11 mouse cellular contexts compared by ENCODE assay signal in the genomic region with DNA sequence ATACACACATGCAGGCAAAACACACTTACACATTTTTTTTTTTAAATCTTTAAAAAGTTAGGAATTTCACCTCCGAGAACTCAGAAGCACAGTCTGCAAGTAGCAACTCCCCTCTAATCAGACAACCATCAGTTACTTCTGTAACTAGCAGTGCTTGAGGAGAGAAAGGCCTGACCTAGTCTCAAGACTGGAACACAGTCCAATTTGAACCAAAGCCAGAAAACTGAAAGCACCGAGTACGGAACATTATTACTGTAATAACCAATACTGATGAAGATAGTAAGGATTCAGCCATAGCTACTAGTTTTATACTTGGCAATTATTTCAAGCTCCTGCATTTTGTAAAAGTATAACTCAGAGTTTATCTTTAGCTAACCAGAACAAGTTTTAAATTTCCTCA. TPM values are rescaled to one million over a fixed set of nuclear protein-coding genes. Genes with fewer than 3 reads are reported as not detected.
A peak's percentile ranks its signal among the peaks of the same experiment; 100 is the strongest.
DNase-seq lines count a peak whose midpoint lies in the region; ATAC-seq and TF ChIP-seq lines count a peak whose summit lies in the region.
"Had no signal": no experiment of that assay in that cellular context is flagged by ENCODE, and none has a peak within 500 bp of the region (broad histone marks: within the 10 kb centered on the region; RNA-seq: fewer than 3 reads in every experiment).

No protein-coding gene starts in this region.

- no peak for ATAC-seq in forebrain, embryonic 15.5 days (replicated peaks)
- no peak for ATAC-seq in heart, postnatal 0 days (ENCODE audit: insufficient read depth, low read depth)
- ATAC-seq in liver, embryonic 14.5 days (ENCODE audit: insufficient read depth): no peak
- ATAC-seq in liver, embryonic 12.5 days: no peak
- ATAC-seq in embryonic facial prominence, embryonic 14.5 days (ENCODE audit: low read depth): no peak
- ATAC-seq: liver, postnatal 0 days had no signal

- H3K4me3 ChIP-seq in forebrain, embryonic 10.5 days: peak overlapping the region; percentile 96; the same call in 1 of the 2 replicates
- no peak overlapping the region for H3K4me3 ChIP-seq in forebrain, embryonic 15.5 days
- no peak overlapping the region for H3K4me3 ChIP-seq in heart, postnatal 0 days (ENCODE audit: low read depth, low read length)
- no peak overlapping the region for H3K4me3 ChIP-seq in liver, embryonic 14.5 days (ENCODE audit: insufficient read depth in 1 of 2, low read depth in 2 of 2, low read length in 2 of 2)
- no peak overlapping the region for H3K4me3 ChIP-seq in liver, embryonic 12.5 days
- no peak overlapping the region for H3K4me3 ChIP-seq in embryonic facial prominence, embryonic 14.5 days (ENCODE audit: low read depth, low read length)

- WGBS in forebrain, embryonic 10.5 days: 97% methylated on average over 3 of the region's 3 CpGs
- WGBS in forebrain, embryonic 15.5 days: 52% methylated on average over 3 of the region's 3 CpGs
- WGBS in heart, postnatal 0 days: 28% methylated on average over 3 of the region's 3 CpGs
- WGBS in liver, embryonic 14.5 days (ENCODE audit: insufficient replicate concordance): 71% methylated on average over 3 of the region's 3 CpGs
- 78% methylated on average over 3 of the region's 3 CpGs for WGBS in liver, embryonic 12.5 days (ENCODE audit: insufficient replicate concordance)
- 56% methylated on average over 3 of the region's 3 CpGs for WGBS in embryonic facial prominence, embryonic 14.5 days

- no peak for TF ChIP-seq CTCF in heart, postnatal 0 days (IDR thresholded peaks at IDR 0.05; ENCODE audit: low read depth)
- TF ChIP-seq CTCF in liver, embryonic 14.5 days (IDR thresholded peaks at IDR 0.05; ENCODE audit: low read depth): no peak

- H3K4me2 ChIP-seq in forebrain, embryonic 15.5 days (replicated peaks): no peak overlapping the region
- H3K4me2 ChIP-seq in heart, postnatal 0 days (ENCODE audit: low read depth, low read length): peak overlapping the region; percentile 7; the same call in 1 of the 2 replicates
- peak overlapping the region; percentile 11; the same call in 1 of the 2 replicates for H3K4me2 ChIP-seq in liver, embryonic 14.5 days (ENCODE audit: low read depth)
- no peak overlapping the region for H3K4me2 ChIP-seq in liver, embryonic 12.5 days
- H3K4me2 ChIP-seq in embryonic facial prominence, embryonic 14.5 days (ENCODE audit: low read depth, low read length): peak overlapping the region; percentile 78

- H3K9ac ChIP-seq in forebrain, embryonic 15.5 days (replicated peaks): no peak overlapping the region
- H3K9ac ChIP-seq in heart, postnatal 0 days (replicated peaks; ENCODE audit: low read depth, low read length): no peak overlapping the region
- no peak overlapping the region for H3K9ac ChIP-seq in liver, embryonic 14.5 days (replicated peaks)
- H3K9ac ChIP-seq in liver, embryonic 12.5 days: no peak overlapping the region
- H3K9ac ChIP-seq in embryonic facial prominence, embryonic 14.5 days (ENCODE audit: low read depth, low read length): 0 out of 2 replicates have a peak overlapping the region, but pooled peaks have one; percentile 45

- no peak overlapping the region for H3K27ac ChIP-seq in forebrain, embryonic 10.5 days
- H3K27ac ChIP-seq in forebrain, embryonic 15.5 days (replicated peaks): no peak overlapping the region
- no peak overlapping the region for H3K27ac ChIP-seq in heart, postnatal 0 days (ENCODE audit: low read depth)
- no peak overlapping the region for H3K27ac ChIP-seq in liver, embryonic 14.5 days
- H3K27ac ChIP-seq in liver, embryonic 12.5 days: no peak overlapping the region
- no peak overlapping the region for H3K27ac ChIP-seq in embryonic facial prominence, embryonic 14.5 days (replicated peaks; ENCODE audit: low read depth, low read length)

- peaks cover 21% of the 10 kb centered on the region for H3K36me3 ChIP-seq in forebrain, embryonic 10.5 days (replicated peaks)
- no peaks in the 10 kb centered on the region; the same call in 1 of the 2 replicates for H3K36me3 ChIP-seq in forebrain, embryonic 15.5 days
- H3K36me3 ChIP-seq in heart, postnatal 0 days (replicated peaks; ENCODE audit: control insufficient read depth, insufficient read depth, low read length): no peaks in the 10 kb centered on the region
- H3K36me3 ChIP-seq in liver, embryonic 14.5 days (replicated peaks; ENCODE audit: control insufficient read depth, insufficient read depth, low read depth): no peaks in the 10 kb centered on the region
- H3K36me3 ChIP-seq in liver, embryonic 12.5 days: peaks cover 4% of the 10 kb centered on the region; the same call in 1 of the 2 replicates
- 0 out of 2 replicates have a peak, but pooled peaks cover 6% of the 10 kb centered on the region for H3K36me3 ChIP-seq in embryonic facial prominence, embryonic 14.5 days (ENCODE audit: control insufficient read depth, insufficient read depth, low read length)

- H3K4me1 ChIP-seq in forebrain, embryonic 10.5 days: peaks cover 23% of the 10 kb centered on the region
- H3K4me1 ChIP-seq in forebrain, embryonic 15.5 days: peaks cover 34% of the 10 kb centered on the region
- H3K4me1 ChIP-seq in heart, postnatal 0 days (ENCODE audit: control insufficient read depth, insufficient read depth): peaks cover 22% of the 10 kb centered on the region
- H3K4me1 ChIP-seq in liver, embryonic 14.5 days (replicated peaks; ENCODE audit: control insufficient read depth in 2 of 2, insufficient read depth in 2 of 2, low read length in 1 of 2): peaks cover 11% of the 10 kb centered on the region in 2 experiments
- peaks cover 35% of the 10 kb centered on the region for H3K4me1 ChIP-seq in liver, embryonic 12.5 days
- H3K4me1 ChIP-seq in embryonic facial prominence, embryonic 14.5 days (ENCODE audit: control insufficient read depth, insufficient read depth, low read length): peaks cover 18% of the 10 kb centered on the region

- no peak for TF ChIP-seq EP300 in heart, postnatal 0 days (IDR thresholded peaks at IDR 0.05; ENCODE audit: low read depth)
- no peak for TF ChIP-seq EP300 in liver, embryonic 14.5 days (IDR thresholded peaks at IDR 0.05; ENCODE audit: low read depth)

- intact Hi-C loops in heart, postnatal 14 days (cut with DNase I): loop anchor here (5.0 kb wide), 1 partner anchor 74 kb away; a partner anchor contains a TSS

- no peak for DNase-seq in forebrain, embryonic 10.5 days (ENCODE audit: extremely low spot score, low spot score)
- no peak for DNase-seq in heart, postnatal 0 days (ENCODE audit: low spot score)
- DNase-seq in heart, postnatal 14 days: no peak
- no peak for DNase-seq in liver, embryonic 14.5 days (ENCODE audit: low read depth in 3 of 3, low spot score in 3 of 3)
- no peak for DNase-seq in embryonic facial prominence, embryonic 14.5 days (ENCODE audit: low spot score)
- DNase-seq in urinary bladder, adult 18-20 months (ENCODE audit: low spot score in 2 of 2): no peak
- DNase-seq: B cell, adult 2 months; liver, postnatal 0 days; thymus, adult 18-20 months had no signal

- no peaks in the 10 kb centered on the region for H3K27me3 ChIP-seq in forebrain, embryonic 10.5 days (ENCODE audit: poor library complexity, severe bottlenecking)
- H3K27me3 ChIP-seq in forebrain, embryonic 15.5 days: no peaks in the 10 kb centered on the region
- no peaks in the 10 kb centered on the region for H3K27me3 ChIP-seq in heart, postnatal 0 days (ENCODE audit: control insufficient read depth, insufficient read depth, low read length)
- H3K27me3 ChIP-seq in liver, embryonic 14.5 days (ENCODE audit: control insufficient read depth, insufficient read depth, low read length): no peaks in the 10 kb centered on the region
- H3K27me3 ChIP-seq in liver, embryonic 12.5 days (replicated peaks): no peaks in the 10 kb centered on the region
- no peaks in the 10 kb centered on the region for H3K27me3 ChIP-seq in embryonic facial prominence, embryonic 14.5 days (replicated peaks; ENCODE audit: control insufficient read depth, insufficient read depth, low read length)

- no peaks in the 10 kb centered on the region for H3K9me3 ChIP-seq in forebrain, embryonic 10.5 days
- no peaks in the 10 kb centered on the region for H3K9me3 ChIP-seq in forebrain, embryonic 15.5 days
- no peaks in the 10 kb centered on the region for H3K9me3 ChIP-seq in heart, postnatal 0 days (replicated peaks; ENCODE audit: control insufficient read depth, low read length)
- H3K9me3 ChIP-seq in liver, embryonic 14.5 days (ENCODE audit: control insufficient read depth, low read length): no peaks in the 10 kb centered on the region
- no peaks in the 10 kb centered on the region for H3K9me3 ChIP-seq in liver, embryonic 12.5 days (replicated peaks)
- no peaks in the 10 kb centered on the region for H3K9me3 ChIP-seq in embryonic facial prominence, embryonic 14.5 days (ENCODE audit: control insufficient read depth, low read length)

RNA-seq across cellular contexts. Expression of a gene that starts 2.7 kb away (rescaled TPM):
- 41.0 and 41.3 TPM in 2 replicates for polyA plus RNA-seq in forebrain, embryonic 10.5 days (2016; fragmentation: Nextera tagmentation; extraction: Ambion mirVana)
- polyA plus RNA-seq in forebrain, embryonic 15.5 days (2015; fragmentation: Nextera tagmentation; extraction: Ambion mirVana): 45.4 and 46.1 TPM in 2 replicates
- total RNA-seq in heart, postnatal 0 days (2014; rRNA removed; ENCODE audit: low replicate concordance): 21.3 and 25.8 TPM in 2 replicates
- polyA plus RNA-seq in heart, postnatal 0 days (2015; fragmentation: Nextera tagmentation; extraction: Ambion mirVana): 16.3 and 19.1 TPM in 2 replicates
- total RNA-seq in heart, postnatal 14 days (2021): 10 to 100 TPM; 31.9 to 32.9 TPM
- polyA plus RNA-seq in liver, embryonic 14.5 days (2012; rRNA removed): 4.8 and 6.7 TPM in 2 replicates
- polyA plus RNA-seq in liver, embryonic 14.5 days (2014; fragmentation: Nextera tagmentation; extraction: Ambion mirVana): 9.1 and 9.5 TPM in 2 replicates
- 17.7 and 18.3 TPM in 2 replicates for polyA plus RNA-seq in liver, embryonic 12.5 days (2016; fragmentation: Nextera tagmentation; extraction: Ambion mirVana)
- polyA plus RNA-seq in embryonic facial prominence, embryonic 14.5 days (2014; fragmentation: Nextera tagmentation; extraction: Ambion mirVana): 34.1 and 36.3 TPM in 2 replicates

RNA-seq across cellular contexts. Expression of a gene that starts 23.1 kb away (rescaled TPM):
- 153 TPM in 2 replicates for polyA plus RNA-seq in forebrain, embryonic 10.5 days (2016; fragmentation: Nextera tagmentation; extraction: Ambion mirVana)
- 130 TPM in 2 replicates for polyA plus RNA-seq in forebrain, embryonic 15.5 days (2015; fragmentation: Nextera tagmentation; extraction: Ambion mirVana)
- total RNA-seq in heart, postnatal 0 days (2014; rRNA removed; ENCODE audit: low replicate concordance): 35.8 and 44.9 TPM in 2 replicates
- 61.0 and 63.7 TPM in 2 replicates for polyA plus RNA-seq in heart, postnatal 0 days (2015; fragmentation: Nextera tagmentation; extraction: Ambion mirVana)
- total RNA-seq in heart, postnatal 14 days (2021): 10 to 100 TPM; 18.8 to 24.5 TPM
- polyA plus RNA-seq in liver, embryonic 14.5 days (2012; rRNA removed): 10.5 and 13.2 TPM in 2 replicates
- 25.5 and 28.8 TPM in 2 replicates for polyA plus RNA-seq in liver, embryonic 14.5 days (2014; fragmentation: Nextera tagmentation; extraction: Ambion mirVana)
- 33.8 and 37.2 TPM in 2 replicates for polyA plus RNA-seq in liver, embryonic 12.5 days (2016; fragmentation: Nextera tagmentation; extraction: Ambion mirVana)
- 88.2 and 92.4 TPM in 2 replicates for polyA plus RNA-seq in embryonic facial prominence, embryonic 14.5 days (2014; fragmentation: Nextera tagmentation; extraction: Ambion mirVana)

RNA-seq across cellular contexts. Expression of a gene that starts 23.2 kb away (rescaled TPM):
- polyA plus RNA-seq in forebrain, embryonic 10.5 days (2016; fragmentation: Nextera tagmentation; extraction: Ambion mirVana): 41.0 and 44.0 TPM in 2 replicates
- polyA plus RNA-seq in forebrain, embryonic 15.5 days (2015; fragmentation: Nextera tagmentation; extraction: Ambion mirVana): 41.7 and 45.7 TPM in 2 replicates
- 4.2 and 12.1 TPM in 2 replicates for total RNA-seq in heart, postnatal 0 days (2014; rRNA removed; ENCODE audit: low replicate concordance)
- polyA plus RNA-seq in heart, postnatal 0 days (2015; fragmentation: Nextera tagmentation; extraction: Ambion mirVana): 19.6 and 20.1 TPM in 2 replicates
- total RNA-seq in heart, postnatal 14 days (2021): 10 to 100 TPM in 1 of 2 experiments, 1 to 10 TPM in 1; 8.9 to 10.2 TPM
- 1.3 and 2.1 TPM in 2 replicates for polyA plus RNA-seq in liver, embryonic 14.5 days (2012; rRNA removed)
- polyA plus RNA-seq in liver, embryonic 14.5 days (2014; fragmentation: Nextera tagmentation; extraction: Ambion mirVana): 4.0 and 4.3 TPM in 2 replicates
- 7.6 TPM in 2 replicates for polyA plus RNA-seq in liver, embryonic 12.5 days (2016; fragmentation: Nextera tagmentation; extraction: Ambion mirVana)
- polyA plus RNA-seq in embryonic facial prominence, embryonic 14.5 days (2014; fragmentation: Nextera tagmentation; extraction: Ambion mirVana): 26.0 and 29.4 TPM in 2 replicates

Comparison
In these comparisons a context has a peak if more than half of its experiments do, and no peak if none do; other contexts are left out.
1. H3K4me2 ChIP-seq: peak in heart, postnatal 0 days (single experiment), liver, embryonic 14.5 days (single experiment) and embryonic facial prominence, embryonic 14.5 days (single experiment); none in forebrain, embryonic 15.5 days (single experiment) and liver, embryonic 12.5 days (single experiment).